Mouse (Mus musculus) ES-E14 (cell line): ENCODE results near the gene Ets1.

Experiments
- CHD2 ChIP-seq: IDR thresholded peaks from 2 replicates; pipeline ENCODE4 v1.6.1; 2014; ENCODE audit warnings: mild to moderate bottlenecking, low read depth, low read length, inconsistent platforms
- HCFC1 ChIP-seq: IDR thresholded peaks from 2 replicates; pipeline ENCODE4 v1.6.1; 2012; ENCODE audit warnings: low read length, inconsistent platforms, borderline replicate concordance; ENCODE audit not compliant: insufficient read depth
- MAFK ChIP-seq: IDR thresholded peaks from 2 replicates; pipeline ENCODE4 v1.6.1; 2014; ENCODE audit warnings: mild to moderate bottlenecking, low read depth, low read length, inconsistent platforms; ENCODE audit not compliant: insufficient read depth
- ZNF384 ChIP-seq: IDR thresholded peaks from 2 replicates; pipeline ENCODE4 v1.6.1; 2012; ENCODE audit warnings: low read depth, low read length, inconsistent platforms

DNA sequence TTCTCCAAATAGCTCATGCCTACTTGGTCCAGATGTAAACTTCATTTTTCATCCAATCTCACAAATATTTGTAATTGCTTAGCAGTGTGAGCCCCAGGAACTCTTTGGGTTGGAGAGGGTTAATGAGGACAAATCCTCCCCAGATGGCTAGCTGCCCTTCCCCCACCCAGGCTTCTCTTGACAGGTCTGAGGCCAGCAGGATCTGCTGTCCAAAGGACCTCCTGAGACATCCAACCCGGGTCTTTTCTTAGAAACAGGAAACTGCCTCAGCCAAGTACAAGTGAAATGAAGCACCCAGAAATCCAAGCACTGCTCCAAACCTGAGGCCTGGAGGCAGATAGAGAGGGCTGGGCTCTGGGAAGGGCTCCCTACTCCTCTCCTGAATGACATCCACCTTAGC, 151.6 kb downstream of the Ets1 start:
- TF ChIP-seq ZNF384: no peak
- TF ChIP-seq HCFC1: no peak
- no peak for TF ChIP-seq CHD2
- no peak for TF ChIP-seq MAFK
